Mouse (Mus musculus): ENCODE data around the gene Ephb1.

Ephb1 gene

DNA sequence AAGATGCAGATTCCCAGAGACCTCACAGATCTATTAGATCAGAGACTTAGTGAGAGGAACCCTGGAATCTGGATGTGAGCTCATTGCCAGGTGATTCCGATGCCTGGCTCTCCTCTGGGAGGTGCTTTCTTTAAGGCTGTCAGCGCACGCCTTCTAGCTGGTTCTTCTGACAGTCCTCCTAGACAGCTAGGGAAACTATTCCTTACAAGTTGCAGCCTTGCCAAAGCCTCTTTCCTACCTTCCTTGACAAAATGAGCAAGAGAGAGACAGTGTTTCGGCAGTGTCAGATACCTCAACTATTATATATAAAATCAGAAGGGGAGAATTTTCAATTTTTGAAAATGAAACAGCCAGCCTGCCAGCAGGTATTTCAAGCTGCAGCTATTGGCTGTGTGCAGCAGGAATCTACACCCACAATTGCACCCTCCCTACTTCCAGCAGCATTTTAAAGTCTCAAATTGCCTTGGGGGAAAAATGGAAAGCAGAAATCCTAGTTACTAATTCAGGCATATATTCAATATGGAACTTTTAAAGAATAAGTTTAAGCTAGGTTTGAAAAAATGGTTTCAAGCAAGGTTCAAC is 377.5 kb downstream of the Ephb1 start:
- DNase-seq, result no peak

DNA sequence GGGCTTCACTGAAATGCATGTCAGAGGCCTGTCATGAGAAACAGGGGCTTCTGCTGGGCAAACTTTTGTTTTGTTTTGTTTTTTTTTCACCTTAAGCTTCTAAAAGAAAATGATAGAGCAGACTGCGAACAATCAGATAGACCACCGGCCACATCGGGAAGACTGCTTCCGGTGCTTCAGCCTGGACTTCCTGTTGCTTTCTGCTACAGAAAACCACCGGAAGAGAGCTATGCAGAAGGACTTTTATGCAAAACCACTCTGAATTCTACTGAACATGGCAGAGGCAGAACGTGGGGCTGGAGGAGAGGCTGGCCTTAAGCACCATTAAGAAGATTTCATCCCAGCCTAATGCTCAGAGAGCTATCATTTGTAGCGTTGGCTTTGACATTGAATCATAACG is 382.2 kb downstream of the Ephb1 start:
- no peak for DNase-seq

GRCm38 (mm10) chr9:101971806-101972205 is 382.7 kb downstream of the Ephb1 start:
- peak in 1 of 2 experiments; percentile 7 for DNase-seq

DNA sequence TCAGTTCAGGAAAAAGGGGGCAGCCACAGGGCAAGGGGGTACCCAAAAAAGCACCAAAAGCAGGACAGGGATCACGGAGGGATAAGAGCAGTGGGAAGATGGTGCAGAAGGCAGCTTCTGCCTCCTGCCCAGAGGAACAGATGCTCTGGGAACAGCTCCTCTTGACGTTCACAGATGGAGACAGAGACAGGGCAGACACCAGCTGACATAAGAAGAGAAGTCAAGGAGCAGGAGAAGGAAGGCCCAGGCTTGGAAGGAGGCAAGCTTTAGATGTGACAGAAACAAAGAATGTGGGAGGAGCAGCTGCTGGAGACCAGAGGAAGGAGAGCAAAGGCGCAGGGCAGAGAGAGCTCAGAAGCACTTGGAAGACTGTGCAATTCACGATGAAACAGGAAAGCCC is 398.3 kb downstream of the Ephb1 start:
- no peak for DNase-seq

DNA sequence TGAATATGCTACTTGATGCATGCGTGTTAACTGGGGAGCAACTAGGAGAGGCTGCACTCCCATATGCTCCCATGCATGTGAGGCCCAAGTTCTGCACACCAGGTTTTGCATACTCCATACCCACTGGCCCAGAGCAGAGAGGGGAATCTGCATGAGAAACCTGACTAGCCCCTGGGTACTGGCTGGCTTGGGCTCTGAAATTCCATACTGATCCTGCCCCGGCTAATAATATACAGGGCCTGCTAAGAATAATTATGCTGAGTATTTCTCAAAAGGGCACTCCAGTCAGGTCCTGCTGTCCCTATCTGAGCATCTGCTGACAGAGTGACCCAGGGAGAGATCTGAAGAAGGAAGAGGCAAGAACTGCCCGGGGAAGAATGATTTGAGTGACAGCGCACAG is 400.0 kb downstream of the Ephb1 start:
- DNase-seq, result no peak

- DNase-seq, result no peak
Measured at GRCm38 (mm10) chr9:101950101-101950500, 404.4 kb downstream of the Ephb1 start.

GRCm38 (mm10) chr9:101945814-101946213 is 408.7 kb downstream of the Ephb1 start:
- DNase-seq, result no peak

DNA sequence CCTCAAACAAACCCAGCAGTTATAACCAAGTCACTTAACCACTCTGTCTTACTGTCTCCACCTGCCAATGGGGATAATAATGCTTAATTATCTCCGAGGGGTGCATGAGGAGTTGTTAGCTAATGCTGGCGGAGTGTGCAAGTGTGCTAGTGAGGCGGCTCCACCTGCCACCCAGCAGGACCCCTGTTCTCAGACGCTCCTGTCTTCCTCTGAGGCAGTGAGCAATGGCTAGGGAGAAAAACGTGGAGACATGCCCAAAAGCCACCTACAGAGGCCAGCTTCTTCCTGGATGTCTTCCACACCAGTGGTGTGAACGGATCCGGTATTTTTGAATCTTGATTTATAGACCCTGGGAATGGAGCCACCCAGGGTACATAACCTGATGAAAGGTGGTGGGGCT is 409.2 kb downstream of the Ephb1 start:
- DNase-seq, result peak in 1 of 2 experiments; percentile 28

GRCm38 (mm10) chr9:101942058-101942669 is 412.3 kb downstream of the Ephb1 start:
- no peak for DNase-seq

GRCm38 (mm10) chr9:101940182-101940581 is 414.3 kb downstream of the Ephb1 start:
- no peak for DNase-seq

DNA sequence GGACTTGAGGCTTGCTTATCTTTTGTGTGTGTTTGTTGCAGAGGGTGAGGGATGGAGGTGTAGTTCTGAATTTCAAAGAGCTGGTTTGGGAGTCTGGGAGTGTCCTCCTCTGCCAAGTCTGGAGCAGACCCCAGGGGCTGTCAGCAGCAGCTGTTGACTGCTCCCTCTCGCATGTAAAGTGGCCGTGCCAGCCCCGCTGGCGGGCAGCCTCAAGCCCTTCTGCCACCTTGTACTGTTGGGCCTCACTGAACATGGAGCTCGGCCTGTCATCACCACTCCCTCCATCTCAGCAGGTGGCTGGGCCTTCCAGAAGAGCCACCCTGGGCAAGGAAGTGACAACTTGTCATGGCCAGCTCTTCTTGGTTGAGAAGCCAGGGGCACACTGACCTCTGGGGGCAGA is 415.5 kb downstream of the Ephb1 start:
- no peak for DNase-seq

- DNase-seq, result no peak
Measured at GRCm38 (mm10) chr9:101938066-101938465, 416.4 kb downstream of the Ephb1 start.

- DNase-seq, result no peak
Measured at GRCm38 (mm10) chr9:101934887-101935286, 419.6 kb downstream of the Ephb1 start.

GRCm38 (mm10) chr9:101933946-101934573 is 420.4 kb downstream of the Ephb1 start:
- DNase-seq, result no peak

GRCm38 (mm10) chr9:101924829-101925228 is 429.7 kb downstream of the Ephb1 start:
- no peak for DNase-seq

GRCm38 (mm10) chr9:101922846-101923245 is 431.6 kb downstream of the Ephb1 start:
- no peak for DNase-seq

DNA sequence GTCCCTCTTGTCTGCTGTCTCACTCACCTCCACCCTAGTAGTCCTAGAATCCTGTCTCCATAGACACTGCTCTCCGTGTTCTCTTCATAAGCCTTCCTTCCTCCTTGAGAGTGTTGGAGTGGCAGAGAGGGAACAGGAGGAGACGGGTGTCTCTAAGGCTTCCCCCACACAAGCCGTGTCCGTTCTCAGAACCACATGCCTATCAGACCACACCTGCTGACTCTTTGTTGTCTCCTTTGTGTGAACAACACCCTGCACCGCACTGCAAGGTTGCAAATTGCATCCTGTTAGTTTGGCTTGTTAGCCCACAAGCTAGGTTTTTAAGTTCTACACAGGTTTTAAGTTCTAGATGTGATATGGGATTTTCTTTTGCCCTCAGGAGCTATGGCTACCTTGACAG is 435.2 kb downstream of the Ephb1 start:
- DNase-seq, result no peak

DNA sequence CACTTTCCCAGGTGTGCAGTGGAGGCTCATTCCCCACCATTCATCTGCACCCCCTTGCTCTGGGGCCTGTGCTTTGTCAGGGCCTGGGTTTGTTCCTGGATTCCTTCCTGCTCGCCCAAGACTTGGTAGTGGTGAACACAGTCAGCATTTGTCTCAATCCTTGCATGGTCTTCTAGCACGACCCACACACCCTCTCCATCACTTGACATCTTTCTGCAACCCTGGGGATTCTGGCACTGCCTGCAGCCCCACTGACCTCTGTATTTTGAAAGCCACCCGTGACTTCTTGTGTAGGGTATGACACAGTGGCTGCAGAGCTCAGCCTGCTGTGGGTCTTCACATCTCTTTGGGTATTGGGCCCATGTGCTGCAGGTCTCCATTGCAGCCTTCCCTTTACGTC is 435.7 kb downstream of the Ephb1 start:
- DNase-seq, result no peak

DNA sequence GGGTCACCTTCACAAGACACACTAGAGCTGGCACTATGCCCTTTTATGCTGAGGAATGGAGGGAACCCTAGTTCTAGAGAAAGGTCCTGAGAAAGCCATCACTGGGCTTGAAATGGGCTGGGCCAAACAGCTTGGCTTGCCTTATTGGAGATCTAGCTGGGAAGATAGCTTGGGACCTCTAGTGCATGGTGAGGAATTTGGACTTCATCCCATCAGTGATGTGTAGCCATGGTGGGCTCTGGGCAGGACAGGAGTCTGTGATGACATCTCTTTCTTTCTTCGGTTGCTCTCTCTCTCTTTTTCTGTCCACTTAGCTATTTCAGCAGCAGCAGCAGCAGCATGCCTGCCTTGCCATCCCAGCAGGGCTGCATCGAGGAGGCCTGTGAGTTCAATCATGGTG is 439.4 kb downstream of the Ephb1 start:
- no peak for DNase-seq

DNA sequence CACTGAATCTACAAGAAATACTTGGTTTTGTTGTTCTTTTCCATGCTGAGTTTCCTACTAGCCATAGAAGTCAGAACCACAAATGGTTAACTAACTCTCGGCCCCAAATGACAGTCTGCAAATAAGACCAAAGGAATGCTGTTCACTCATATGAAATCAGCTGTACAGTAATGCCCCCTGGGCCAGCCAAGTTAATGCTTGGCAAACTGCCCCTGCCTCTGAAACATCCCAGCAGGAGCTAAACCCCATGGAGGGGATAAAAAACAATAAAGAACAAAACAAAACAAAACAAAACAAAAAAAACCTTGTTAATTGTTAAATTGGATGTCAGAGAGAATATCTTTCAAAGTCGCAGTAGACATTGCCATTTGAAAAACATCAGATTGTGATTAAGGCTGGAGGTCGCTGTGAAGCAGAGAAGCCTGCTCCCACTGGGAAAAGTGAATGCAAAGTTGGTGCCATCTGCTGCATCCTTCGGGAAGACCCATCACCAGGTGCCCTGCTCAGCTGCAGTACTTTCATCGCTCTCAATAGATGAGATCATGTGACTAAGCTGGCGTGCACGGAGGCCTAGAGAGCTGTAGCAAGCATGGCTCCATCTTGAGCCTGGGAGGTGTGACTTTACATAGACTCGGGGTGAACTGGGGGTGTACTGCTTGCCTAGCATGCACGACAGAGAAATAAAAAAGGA is 443.2 kb downstream of the Ephb1 start:
- DNase-seq, result no peak

- DNase-seq, result no peak
Measured at GRCm38 (mm10) chr9:101909491-101909890, 445.0 kb downstream of the Ephb1 start.

- no peak for DNase-seq
Measured at GRCm38 (mm10) chr9:101908849-101909248, 445.6 kb downstream of the Ephb1 start.

- no peak for DNase-seq
Measured at GRCm38 (mm10) chr9:101907747-101908255, 446.7 kb downstream of the Ephb1 start.

DNA sequence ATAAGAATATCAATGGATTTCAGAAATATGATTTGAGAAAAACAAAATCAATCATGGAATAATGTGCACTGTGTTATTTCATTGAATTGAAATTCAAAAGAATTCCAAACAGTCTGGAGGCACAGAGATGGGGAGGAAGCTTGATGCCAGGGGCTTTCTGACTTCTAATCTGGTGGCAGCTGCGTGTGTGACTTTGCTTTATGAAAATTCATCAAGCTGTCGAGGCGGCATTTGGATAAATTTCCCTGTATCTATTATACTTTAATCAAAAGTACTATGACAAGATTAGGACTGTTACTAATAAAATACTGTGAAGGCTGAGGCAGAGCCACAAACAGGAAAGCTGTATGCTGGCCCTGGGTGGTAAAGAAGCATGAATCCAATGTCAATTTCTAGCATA is 451.1 kb downstream of the Ephb1 start:
- no peak for DNase-seq
